Mouse (Mus musculus): ENCODE measurements around the gene Usp20. TPM values are rescaled to one million over a fixed set of nuclear protein-coding genes. Genes with fewer than 3 reads are reported as not detected.

Gene Usp20
- polyA plus RNA-seq, 1 experiment from 2014 or later, result 35.8 TPM

GRCm38 (mm10) chr2:31069506-31069905 is 87.4 kb downstream of the Usp20 start:
- no peak overlapping the region for H3K4me2 ChIP-seq (ENCODE audit: low read length)
- 86% methylated on average over 7 of the region's 7 CpGs for WGBS
- H3K27me3 ChIP-seq (ENCODE audit: control insufficient read depth, insufficient read depth, low read length), result no peaks in the 10 kb centered on the region
- H3K27ac ChIP-seq (replicated peaks; ENCODE audit: low read depth, low read length), result no peak overlapping the region
- no peak for DNase-seq
- H3K9ac ChIP-seq (replicated peaks; ENCODE audit: low read length), result no peak overlapping the region
- no peak for ATAC-seq (ENCODE audit: low FRiP score, low TSS enrichment)
- peaks cover 5% of the 10 kb centered on the region; the same call in 1 of the 2 replicates for H3K4me1 ChIP-seq (ENCODE audit: control insufficient read depth, insufficient read depth, low read length)
- no peaks in the 10 kb centered on the region for H3K9me3 ChIP-seq (ENCODE audit: control insufficient read depth, low read length)
- H3K4me3 ChIP-seq (replicated peaks; ENCODE audit: low read depth, low read length), result no peak overlapping the region
- no peaks in the 10 kb centered on the region for H3K36me3 ChIP-seq (ENCODE audit: control insufficient read depth, insufficient read depth, low read length)

Other genes with a start within 250 kb of the Usp20 start
- gene 1700001O22Rik, start 178.6 kb upstream of the Usp20 start, polyA plus RNA-seq (2014; fragmentation: Nextera tagmentation; extraction: Ambion mirVana), result 0.87 and 1.0 TPM in 2 replicates
- 114 and 122 TPM in 2 replicates for gene Ntmt1, start 174.5 kb upstream of the Usp20 start, polyA plus RNA-seq (2014; fragmentation: Nextera tagmentation; extraction: Ambion mirVana)
- gene Asb6, start 151.9 kb upstream of the Usp20 start, polyA plus RNA-seq (2014; fragmentation: Nextera tagmentation; extraction: Ambion mirVana), result 38.5 and 42.7 TPM in 2 replicates
- gene Prrx2, start 147.3 kb upstream of the Usp20 start, polyA plus RNA-seq (2014; fragmentation: Nextera tagmentation; extraction: Ambion mirVana), result 1.4 and 2.2 TPM in 2 replicates
- 3.2 and 4.2 TPM in 2 replicates for gene Ptges, start 52.4 kb upstream of the Usp20 start, polyA plus RNA-seq (2014; fragmentation: Nextera tagmentation; extraction: Ambion mirVana)
- gene Tor1b, start 29.3 kb upstream of the Usp20 start, polyA plus RNA-seq (2014; fragmentation: Nextera tagmentation; extraction: Ambion mirVana), result 19.3 and 19.4 TPM in 2 replicates
- 81.2 and 89.5 TPM in 2 replicates for gene Tor1a, start 14.3 kb upstream of the Usp20 start, polyA plus RNA-seq (2014; fragmentation: Nextera tagmentation; extraction: Ambion mirVana)
- gene BC005624, start 78 bp upstream of the Usp20 start, polyA plus RNA-seq (2014; fragmentation: Nextera tagmentation; extraction: Ambion mirVana), result 68.2 and 78.7 TPM in 2 replicates
- gene Fnbp1, start 159.7 kb downstream of the Usp20 start, polyA plus RNA-seq (2014; fragmentation: Nextera tagmentation; extraction: Ambion mirVana), result 18.3 and 21.0 TPM in 2 replicates
- 25.5 and 25.6 TPM in 2 replicates for gene Gpr107, start 170.0 kb downstream of the Usp20 start, polyA plus RNA-seq (2014; fragmentation: Nextera tagmentation; extraction: Ambion mirVana)

Measured in midbrain, embryonic 14.5 days (tissue).